Mouse (Mus musculus) G1E (cell line): ENCODE measurements around the gene Dtx2.

Experiments used
- CTCF ChIP-seq: IDR thresholded peaks from 2 replicates; pipeline ENCODE4 v1.5.1; 2012; ENCODE audit warnings: low read depth, low read length, inconsistent platforms, mixed read lengths
- GATA1 ChIP-seq: IDR thresholded peaks from 2 replicates; pipeline ENCODE4 v1.6.1; 2012; ENCODE audit warnings: borderline replicate concordance, low read length, inconsistent platforms, mixed read lengths
- GATA2 ChIP-seq: IDR thresholded peaks from 2 replicates; pipeline ENCODE4 v1.6.1; 2012; ENCODE audit warnings: low read depth, low read length, inconsistent platforms, borderline replicate concordance
- POLR2AphosphoS5 ChIP-seq: IDR thresholded peaks from 2 replicates; pipeline ENCODE4 v1.6.1; 2012; ENCODE audit warnings: low read depth, low read length, inconsistent platforms; ENCODE audit not compliant: insufficient replicate concordance
- TAL1 ChIP-seq: conservative IDR thresholded peaks from 2 replicates; pipeline ENCODE4 v1.6.1; 2012; ENCODE audit warnings: low read depth, low read length, inconsistent platforms, mixed read lengths

- no peak for TF ChIP-seq CTCF
- TF ChIP-seq TAL1, result no peak
- TF ChIP-seq GATA2, result no peak
- TF ChIP-seq GATA1, result no peak
- no peak for TF ChIP-seq POLR2AphosphoS5
Observed at GRCm38 (mm10) chr5:135994335-135994724, 270 bp upstream of the Dtx2 start.
